ENCODE assay signal across 31 mouse cellular contexts in genomic region chr11:47445683-47446082, GRCm38 (mm10).
"Had no signal": no experiment of that assay in that cellular context is flagged by ENCODE, and none has a peak within 500 bp of the region (broad histone marks: within the 10 kb centered on the region; RNA-seq: fewer than 3 reads in every experiment).

No protein-coding gene starts in this region.

- DNase-seq: heart, postnatal 10 days; heart, postnatal 14 days; heart, postnatal 36 days; heart, postnatal 4 days; kidney, adult 11 months; kidney, adult 18-20 months; kidney, adult 2 months; kidney, adult 8-10 months; kidney, adult 9 months; kidney, postnatal 10 days; kidney, postnatal 14 days; kidney, postnatal 25 days; kidney, postnatal 36 days; kidney, postnatal 4 days; layer of hippocampus, adult 9-11 months; layer of hippocampus, postnatal 36 days had no signal

- H3K4me3 ChIP-seq: heart, embryonic 10.5 days; heart, embryonic 12.5 days; heart, embryonic 13.5 days; heart, embryonic 15.5 days; hindbrain, embryonic 10.5 days; hindbrain, embryonic 12.5 days; hindbrain, embryonic 13.5 days; hindbrain, embryonic 15.5 days; intestine, embryonic 15.5 days; kidney, embryonic 15.5 days; layer of hippocampus, adult 2 months; left cerebral cortex, adult 2 months had no signal

- H3K4me1 ChIP-seq: heart, embryonic 10.5 days; heart, embryonic 12.5 days; heart, embryonic 13.5 days; hindbrain, embryonic 10.5 days; hindbrain, embryonic 12.5 days; hindbrain, embryonic 13.5 days; hindbrain, embryonic 15.5 days; intestine, embryonic 15.5 days; kidney, embryonic 15.5 days had no signal

- H3K36me3 ChIP-seq: heart, embryonic 10.5 days; heart, embryonic 12.5 days; heart, embryonic 13.5 days; heart, embryonic 15.5 days; hindbrain, embryonic 10.5 days; hindbrain, embryonic 12.5 days; hindbrain, embryonic 13.5 days; hindbrain, embryonic 15.5 days; intestine, embryonic 15.5 days; kidney, embryonic 15.5 days had no signal

- H3K9ac ChIP-seq: heart, embryonic 12.5 days; heart, embryonic 13.5 days; heart, embryonic 15.5 days; hindbrain, embryonic 12.5 days; hindbrain, embryonic 13.5 days; hindbrain, embryonic 14.5 days; hindbrain, embryonic 15.5 days; intestine, embryonic 15.5 days; kidney, embryonic 15.5 days had no signal

- H3K27ac ChIP-seq: heart, embryonic 10.5 days; heart, embryonic 13.5 days; heart, embryonic 15.5 days; hindbrain, embryonic 10.5 days; hindbrain, embryonic 12.5 days; hindbrain, embryonic 13.5 days; hindbrain, embryonic 14.5 days; hindbrain, embryonic 15.5 days; hindbrain, postnatal 0 days; intestine, embryonic 15.5 days; kidney, embryonic 15.5 days; kidney, postnatal 0 days; layer of hippocampus, adult 2 months; left cerebral cortex, adult 2 months had no signal

- H3K27me3 ChIP-seq: heart, embryonic 12.5 days; heart, embryonic 13.5 days; heart, embryonic 15.5 days; hindbrain, embryonic 12.5 days; hindbrain, embryonic 13.5 days; hindbrain, embryonic 15.5 days; intestine, embryonic 15.5 days; kidney, embryonic 15.5 days had no signal

- H3K9me3 ChIP-seq: heart, embryonic 10.5 days; heart, embryonic 12.5 days; heart, embryonic 13.5 days; heart, embryonic 15.5 days; hindbrain, embryonic 10.5 days; hindbrain, embryonic 12.5 days; hindbrain, embryonic 13.5 days; hindbrain, embryonic 15.5 days; intestine, embryonic 15.5 days; kidney, embryonic 15.5 days had no signal
